Mouse (Mus musculus) T-helper 2 cell (primary cell): ENCODE data around the gene 1700123O20Rik.

Experiments used
- in situ Hi-C: fragments of 300-600 bp; cut with MboI, MseI; formaldehyde crosslinking; loops from one replicate; pipeline ENCODE4 v1.15.1; 2025; ENCODE audit warnings: high pct_unique_total_duplicates

Gene 1700123O20Rik

GRCm38 (mm10) chr14:54686063-54686521 lies at the start of gene 1700123O20Rik:
TSS of gene 1700123O20Rik (plus strand) at chr14:54686216.
- in situ Hi-C loops, result no loop called here

GRCm38 (mm10) chr14:54636954-54637353 lies 49.1 kb upstream of the 1700123O20Rik start:
- in situ Hi-C loops, result no loop called here

DNA sequence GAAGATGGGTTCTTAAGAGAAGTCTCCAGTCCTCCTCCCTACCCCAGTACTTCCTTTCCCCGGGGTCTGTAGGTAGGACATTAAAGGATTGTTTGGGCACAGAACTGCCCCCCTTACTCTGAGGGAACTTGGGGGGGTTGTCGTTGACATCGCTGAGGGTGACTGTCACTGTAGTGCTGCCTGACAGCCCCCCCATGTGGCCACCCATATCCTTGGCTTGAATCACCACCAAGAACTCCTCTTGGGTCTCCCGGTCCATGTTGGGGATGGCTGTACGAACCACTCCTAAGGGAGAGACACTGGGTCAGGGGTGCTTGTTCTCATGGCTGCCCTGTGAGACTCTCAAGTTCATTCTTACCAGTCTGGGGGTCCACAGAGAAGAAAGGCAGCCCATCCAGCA lies 47.8 kb upstream of the 1700123O20Rik start:
- in situ Hi-C loops, result no loop called here

GRCm38 (mm10) chr14:54640121-54640520 lies 45.9 kb upstream of the 1700123O20Rik start:
- in situ Hi-C loops, result loop anchor here (5.0 kb wide), 1 partner anchor 68 kb away; no protein-coding TSS in a partner anchor

DNA sequence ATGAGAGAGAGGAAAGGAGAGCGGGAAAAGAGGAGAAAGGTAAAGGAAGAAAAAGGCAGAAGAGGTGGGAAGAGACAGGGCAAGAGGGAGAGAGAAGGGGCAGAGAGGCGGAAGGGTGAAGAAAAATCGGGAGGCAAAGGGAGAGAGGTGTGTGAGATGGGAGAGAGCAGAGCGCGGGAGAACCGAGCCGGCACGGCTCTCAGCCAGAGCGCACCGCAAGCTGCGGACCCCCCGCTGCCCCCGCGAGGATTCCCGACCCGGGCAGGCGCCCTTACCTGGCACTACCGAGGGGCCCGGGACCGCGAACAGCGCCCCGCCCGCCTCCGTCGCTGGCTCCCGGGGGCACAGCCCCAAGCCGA lies 45.1 kb upstream of the 1700123O20Rik start, which contains the start of gene Gm17606:
TSS of gene Gm17606 (plus strand) at position 7 of the 359 bp plus-strand sequence.
- in situ Hi-C loops, result loop anchor here (5.0 kb wide), 1 partner anchor 69 kb away; no protein-coding TSS in a partner anchor

- in situ Hi-C loops, result loop anchor here (5.0 kb wide), 1 partner anchor 69 kb away; no protein-coding TSS in a partner anchor
Measured at GRCm38 (mm10) chr14:54641305-54641969, 44.6 kb upstream of the 1700123O20Rik start, which contains the start of gene Cdh24. TSS of gene Cdh24 (minus strand) at chr14:54641364.

DNA sequence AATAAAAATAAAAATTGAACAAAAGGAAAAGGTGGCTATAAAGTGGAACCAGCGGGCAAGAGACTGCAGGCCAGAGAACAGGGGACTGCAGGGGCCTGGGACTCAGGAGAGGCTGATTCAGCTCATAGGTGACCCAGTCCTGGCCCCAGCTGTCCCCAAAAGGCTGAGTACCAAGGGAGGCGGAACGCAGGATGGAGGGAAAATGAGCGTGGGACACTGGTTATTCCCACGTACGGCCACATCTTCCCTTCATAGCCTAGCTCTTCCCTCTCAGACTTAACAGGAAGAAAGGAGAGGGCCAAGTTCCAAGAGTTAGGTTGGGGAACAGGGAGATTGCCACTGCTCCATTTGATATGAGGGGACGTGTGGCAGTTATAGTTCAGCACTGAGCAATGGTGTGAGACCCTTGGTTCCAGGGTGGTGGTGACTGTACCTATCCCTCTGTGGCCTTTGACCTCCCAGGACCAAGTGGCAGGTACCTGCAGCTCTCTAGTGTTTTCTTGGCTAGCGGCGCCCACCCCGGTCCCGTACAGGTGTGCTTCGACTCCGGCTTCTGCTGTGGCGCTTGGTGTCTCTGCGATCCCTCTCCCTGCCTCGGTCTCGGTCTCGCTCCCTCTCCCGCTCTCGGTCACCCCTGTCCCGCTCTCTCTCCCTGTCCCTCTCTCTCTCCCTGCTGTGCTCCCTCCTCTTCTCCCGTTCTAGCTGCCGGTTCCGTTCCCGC lies 43.6 kb upstream of the 1700123O20Rik start:
- in situ Hi-C loops, result loop anchor here (5.0 kb wide), 1 partner anchor 70 kb away; no protein-coding TSS in a partner anchor

DNA sequence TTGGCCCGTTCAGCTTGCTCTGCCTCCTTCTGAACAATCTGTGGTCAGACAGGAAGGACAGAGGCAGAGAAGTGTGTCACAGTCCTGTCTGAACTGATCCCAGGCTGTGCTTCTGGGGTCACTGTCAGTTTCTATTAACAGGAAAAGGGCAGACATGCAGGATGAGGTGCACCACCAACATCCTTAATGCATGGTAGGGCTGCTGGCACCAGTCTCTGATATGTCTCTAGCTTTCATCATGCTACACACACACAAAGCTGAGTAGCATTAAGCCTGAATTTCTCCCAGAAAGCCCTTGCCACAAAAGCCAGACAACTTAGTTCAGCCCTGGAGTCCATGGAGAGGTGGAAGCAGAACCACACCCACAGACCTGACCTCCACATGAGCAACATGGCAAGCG lies 43.0 kb upstream of the 1700123O20Rik start:
- in situ Hi-C loops, result loop anchor here (5.0 kb wide), 1 partner anchor 71 kb away; no protein-coding TSS in a partner anchor

GRCm38 (mm10) chr14:54644294-54644693 lies 41.7 kb upstream of the 1700123O20Rik start:
- in situ Hi-C loops, result loop anchor here (5.0 kb wide), 1 partner anchor 72 kb away; no protein-coding TSS in a partner anchor

- in situ Hi-C loops, result no loop called here
Measured at GRCm38 (mm10) chr14:54646455-54646854, 39.6 kb upstream of the 1700123O20Rik start.

DNA sequence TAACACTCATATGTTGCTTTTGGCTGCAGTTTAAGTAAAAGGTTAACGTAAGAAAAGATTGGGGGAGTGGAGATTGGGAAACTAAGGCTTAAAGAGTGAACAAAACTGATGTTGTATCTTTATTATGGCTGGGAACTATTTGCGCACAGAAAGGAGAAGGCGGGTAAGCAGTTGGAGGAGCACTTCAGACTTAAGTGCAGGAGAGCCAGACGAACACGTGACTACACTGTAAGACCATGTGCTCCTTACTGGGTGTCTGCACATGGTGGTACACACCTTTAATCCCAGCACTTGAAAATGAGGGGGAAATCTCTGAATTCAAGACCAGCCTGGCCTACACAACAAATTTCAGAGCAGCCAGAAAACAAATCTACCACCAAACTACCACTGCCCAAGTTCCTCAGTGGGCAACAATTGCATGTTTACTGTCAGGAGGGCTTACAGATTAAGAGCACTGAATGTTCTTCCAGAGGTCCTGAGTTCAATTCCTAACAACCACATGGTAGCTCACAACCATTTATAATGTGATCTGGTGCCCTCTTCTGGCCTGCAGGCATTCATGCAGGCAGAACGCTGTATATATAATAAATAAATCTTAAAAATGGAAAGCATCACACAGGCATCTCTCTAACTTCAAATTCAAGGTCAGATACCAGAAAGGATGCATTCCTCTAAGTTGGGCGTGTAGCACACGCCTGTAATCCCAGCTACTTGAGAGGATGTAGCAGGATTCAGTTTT lies 38.9 kb upstream of the 1700123O20Rik start:
- in situ Hi-C loops, result no loop called here

DNA sequence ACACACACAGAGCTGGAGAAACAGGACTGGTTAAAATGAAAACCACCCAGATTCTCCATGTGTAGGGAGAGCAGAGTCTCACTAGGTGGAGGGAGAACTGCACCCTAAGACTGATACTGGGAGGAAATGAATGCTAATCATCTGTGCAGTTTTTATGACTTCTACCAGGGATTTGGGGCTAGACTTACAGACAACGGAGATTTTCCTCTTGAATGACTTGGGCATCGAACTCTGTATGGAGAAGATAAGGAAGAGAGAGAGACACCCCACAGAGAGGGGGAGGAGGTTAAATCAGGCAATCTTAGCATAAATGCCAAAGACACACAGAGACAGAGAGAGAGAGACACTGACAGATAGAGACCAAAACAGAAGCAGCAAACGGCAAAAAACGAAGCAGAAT lies 38.1 kb upstream of the 1700123O20Rik start:
- in situ Hi-C loops, result no loop called here

GRCm38 (mm10) chr14:54650621-54651454 lies 35.2 kb upstream of the 1700123O20Rik start:
- in situ Hi-C loops, result loop anchor here (5.0 kb wide), 1 partner anchor 46 kb away; the partner anchor contains the start of gene Gm29776

DNA sequence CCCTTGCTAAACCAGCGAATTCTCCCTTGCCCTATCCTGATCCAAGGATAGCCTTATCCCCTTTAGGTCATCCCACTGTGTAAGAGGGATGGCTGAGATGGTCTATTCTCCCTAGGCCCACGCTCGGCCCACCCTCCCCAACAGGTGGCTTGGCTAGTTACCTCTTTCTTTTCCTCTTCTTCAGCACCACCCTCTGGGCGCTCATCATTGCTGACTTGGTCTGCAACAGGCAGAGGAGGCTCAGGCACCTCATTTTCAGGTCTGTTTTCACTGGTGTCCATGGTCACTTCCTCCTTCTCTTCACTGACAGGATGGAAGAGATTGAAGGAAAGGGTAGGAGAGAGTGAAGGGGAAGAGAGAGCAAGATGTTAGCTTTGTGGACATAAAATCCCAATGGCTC lies 34.5 kb upstream of the 1700123O20Rik start:
- in situ Hi-C loops, result loop anchor here (5.0 kb wide), 1 partner anchor 46 kb away; the partner anchor contains the start of gene Gm29776

DNA sequence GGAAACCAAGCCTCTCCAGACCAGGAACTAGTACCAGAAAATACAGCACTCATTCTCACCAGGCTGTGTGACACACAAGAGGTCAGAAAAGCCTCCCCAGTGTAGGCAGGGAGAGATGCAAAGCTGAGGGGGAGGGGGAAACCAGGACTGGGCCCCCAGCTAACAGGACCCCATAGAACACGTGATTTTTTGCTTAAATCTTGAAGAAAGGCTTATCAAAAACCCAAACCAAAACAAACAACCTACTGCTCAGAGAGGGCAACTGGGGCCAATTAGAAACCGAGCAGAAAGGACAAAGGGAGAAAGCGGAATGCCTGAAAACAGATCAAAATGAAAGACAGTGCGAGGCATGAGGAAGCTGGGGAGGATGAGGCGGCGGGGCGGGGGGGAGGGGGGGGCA lies 33.2 kb upstream of the 1700123O20Rik start:
- in situ Hi-C loops, result loop anchor here (5.0 kb wide), 1 partner anchor 45 kb away; the partner anchor contains the start of gene Gm29776

DNA sequence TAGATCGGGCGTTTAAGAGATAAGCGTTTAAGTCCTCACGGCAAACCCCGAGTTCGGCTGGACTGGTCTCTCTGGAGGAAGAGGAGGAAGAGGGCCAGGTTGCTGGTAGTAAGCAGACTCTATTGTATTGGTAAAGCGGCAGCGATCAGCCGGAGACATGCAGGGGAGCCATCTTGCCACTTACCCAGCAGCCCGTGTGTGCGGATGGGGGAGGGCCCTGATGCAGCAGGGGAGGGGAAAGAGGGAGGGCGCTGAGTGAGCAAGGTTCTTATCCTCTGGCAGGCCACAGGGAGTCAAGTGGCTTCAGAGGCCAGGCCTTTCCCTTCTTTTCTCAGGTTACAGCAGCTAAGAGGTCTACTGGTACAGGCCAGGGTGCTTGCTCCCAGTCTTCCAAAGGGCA lies 32.5 kb upstream of the 1700123O20Rik start:
- in situ Hi-C loops, result loop anchor here (5.0 kb wide), 1 partner anchor 44 kb away; the partner anchor contains the start of gene Gm29776

DNA sequence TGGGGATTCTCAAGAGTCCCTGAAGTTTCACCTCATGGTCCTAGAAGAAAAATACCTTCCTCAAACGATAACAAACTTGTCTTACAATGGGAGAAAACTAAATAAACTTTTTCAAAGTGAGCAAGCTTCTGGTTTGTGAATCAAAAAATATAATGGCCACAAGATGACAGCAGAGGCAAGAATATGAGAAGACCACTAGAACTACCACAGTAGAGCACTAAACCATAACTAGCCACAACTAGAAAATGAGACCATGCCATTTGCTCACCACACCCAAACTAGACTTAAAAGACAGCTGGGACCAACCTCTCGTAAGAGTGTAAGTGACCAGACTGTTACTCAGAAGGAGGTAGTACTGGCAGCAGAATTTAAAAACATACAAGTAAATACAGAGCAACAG lies 26.0 kb upstream of the 1700123O20Rik start:
- in situ Hi-C loops, result no loop called here

GRCm38 (mm10) chr14:54664477-54665222 lies 21.4 kb upstream of the 1700123O20Rik start:
- in situ Hi-C loops, result no loop called here

GRCm38 (mm10) chr14:54669381-54669780 lies 16.6 kb upstream of the 1700123O20Rik start:
- in situ Hi-C loops, result no loop called here

DNA sequence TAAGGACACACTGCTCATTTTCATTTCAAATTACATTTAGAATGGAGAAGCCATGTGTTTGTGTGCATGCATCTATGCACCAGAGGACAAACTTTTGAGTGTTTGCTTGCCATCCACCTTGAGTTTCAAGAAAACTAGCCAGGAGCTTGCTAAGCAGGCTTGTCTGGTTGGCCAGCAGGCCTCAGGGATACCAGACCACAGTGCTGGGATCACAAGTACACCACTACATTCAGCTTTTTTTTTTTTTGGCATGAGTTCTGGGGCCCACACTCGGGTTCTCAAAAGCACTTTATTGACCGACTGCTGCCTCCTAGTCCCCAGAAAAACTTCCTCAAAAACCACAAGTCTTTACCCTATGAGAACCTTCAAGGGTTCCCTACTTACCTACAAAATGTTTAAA lies 11.7 kb upstream of the 1700123O20Rik start:
- in situ Hi-C loops, result no loop called here
